Mouse (Mus musculus) kidney, postnatal 10 days (tissue): ENCODE measurements around the gene Xrcc5.

Experiments
- DNase-seq: peaks from one replicate; pipeline ENCODE4 v3.0.0; 2021; ENCODE audit warnings: mixed read lengths

Gene Xrcc5

DNA sequence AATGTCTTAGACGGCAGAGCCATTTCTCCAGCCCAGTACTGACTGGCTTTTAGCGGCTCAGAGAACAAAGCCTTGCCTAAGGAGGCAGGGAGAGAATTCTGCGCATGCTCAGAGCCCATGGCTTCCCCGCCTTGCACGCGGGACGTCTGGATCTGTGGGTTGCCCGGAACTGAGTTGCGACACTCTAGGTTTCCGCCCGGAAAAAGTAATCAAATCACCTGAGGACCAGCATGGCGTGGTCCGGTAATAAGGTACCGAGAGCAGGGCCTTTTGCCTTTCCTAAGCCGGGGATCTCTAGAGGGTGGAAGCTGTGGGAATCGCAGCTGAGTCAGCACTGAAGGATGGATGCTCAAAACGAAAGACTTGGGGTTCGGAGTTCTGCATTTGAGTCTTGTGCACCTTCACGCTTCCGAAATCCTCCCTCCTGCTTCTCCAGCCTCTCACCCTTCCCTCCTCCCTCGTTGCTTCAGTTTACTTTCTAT lies at the start of gene Xrcc5:
Xrcc5 (plus strand) TSS at position 105 of the 482 bp plus-strand sequence.
- DNase-seq: peak; percentile 95

DNA sequence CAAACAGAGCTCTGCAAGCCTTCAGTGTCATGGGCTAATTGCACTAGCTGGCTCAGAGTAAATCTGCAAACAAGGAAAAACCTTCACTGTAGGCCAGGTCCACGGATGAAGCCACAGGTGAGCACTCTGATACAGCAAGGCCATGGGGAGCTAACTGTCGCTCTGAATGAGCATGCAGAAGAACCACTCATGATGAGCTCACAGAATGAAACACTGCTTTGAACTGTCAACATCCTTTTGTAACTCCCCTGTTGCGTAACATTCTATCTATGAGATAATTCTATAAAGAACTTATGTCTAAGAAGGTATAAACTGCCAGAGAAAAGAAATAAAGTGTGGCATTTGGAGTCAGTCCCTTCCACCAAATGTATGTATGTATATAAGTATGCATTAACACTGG lies 44.1 kb upstream of the Xrcc5 start:
- DNase-seq: no peak

DNA sequence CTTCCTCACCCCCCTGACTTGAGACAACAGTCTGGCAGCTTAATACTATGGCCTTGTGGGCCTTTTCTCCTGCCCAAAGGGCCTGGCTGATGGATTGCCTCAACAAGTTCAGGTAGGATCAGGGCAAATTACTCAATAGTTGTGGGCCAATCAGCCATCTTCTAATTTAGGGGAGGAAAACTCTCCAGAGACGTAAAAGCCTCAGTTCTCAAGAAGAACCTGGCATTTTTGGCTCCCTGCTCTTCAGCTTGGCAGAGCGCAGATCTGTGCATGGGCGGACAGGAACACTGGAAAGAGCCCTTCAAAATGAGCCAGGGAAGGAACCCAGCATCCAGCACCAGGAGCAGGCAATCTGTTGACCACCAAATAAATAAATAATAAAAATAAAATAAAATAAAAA lies 29.1 kb upstream of the Xrcc5 start:
- no peak for DNase-seq

DNA sequence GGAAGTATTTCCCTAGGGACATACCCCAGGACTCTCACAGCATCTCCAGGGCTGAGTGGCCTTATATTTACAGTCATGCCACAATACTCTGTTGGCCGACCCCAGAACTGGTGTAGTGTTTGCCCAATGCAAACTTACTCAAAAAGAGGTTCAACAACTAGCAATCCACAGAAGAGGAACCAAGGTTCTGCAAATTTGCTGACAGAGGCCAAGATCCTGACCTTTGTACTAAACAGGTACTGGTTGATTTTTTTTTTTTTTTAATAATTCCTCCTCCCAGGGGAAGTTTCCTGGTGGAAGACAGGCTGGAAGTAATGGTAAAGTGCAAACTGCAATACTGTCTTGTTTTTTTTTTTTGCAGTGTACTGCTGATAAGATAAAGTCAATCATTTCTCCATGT lies 24.6 kb upstream of the Xrcc5 start:
- no peak for DNase-seq

DNA sequence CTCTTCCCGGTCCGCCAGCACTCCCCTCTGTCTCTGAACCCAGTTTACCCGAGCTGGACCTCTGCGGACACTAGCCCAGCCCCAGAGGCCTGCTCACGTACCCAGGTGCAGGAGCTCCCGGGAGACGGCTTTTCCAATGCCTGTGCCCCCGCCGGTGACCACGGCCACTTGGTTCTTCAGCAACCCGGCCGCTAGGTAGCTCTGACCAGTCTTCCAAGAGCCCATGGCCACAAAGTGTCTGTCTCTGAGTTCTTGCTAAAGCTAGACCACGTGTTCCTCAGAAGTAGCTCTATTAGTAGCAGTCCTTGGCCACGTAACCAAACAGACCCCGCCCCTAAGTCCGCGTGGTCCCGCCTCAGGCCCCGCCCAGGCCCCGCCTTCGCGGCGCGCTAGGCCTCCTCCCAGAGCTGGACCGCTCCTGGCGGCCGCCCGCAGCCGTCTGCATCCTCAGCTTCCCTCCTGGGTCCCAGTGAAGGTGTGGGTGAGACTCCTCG lies 23.2 kb upstream of the Xrcc5 start, which contains the start of the genes Pecr and Tmem169:
Pecr (minus strand) TSS at position 323 of the 494 bp plus-strand sequence.
Tmem169 (plus strand) TSS at position 378 of the 494 bp plus-strand sequence.
- peak; percentile 96 for DNase-seq

DNA sequence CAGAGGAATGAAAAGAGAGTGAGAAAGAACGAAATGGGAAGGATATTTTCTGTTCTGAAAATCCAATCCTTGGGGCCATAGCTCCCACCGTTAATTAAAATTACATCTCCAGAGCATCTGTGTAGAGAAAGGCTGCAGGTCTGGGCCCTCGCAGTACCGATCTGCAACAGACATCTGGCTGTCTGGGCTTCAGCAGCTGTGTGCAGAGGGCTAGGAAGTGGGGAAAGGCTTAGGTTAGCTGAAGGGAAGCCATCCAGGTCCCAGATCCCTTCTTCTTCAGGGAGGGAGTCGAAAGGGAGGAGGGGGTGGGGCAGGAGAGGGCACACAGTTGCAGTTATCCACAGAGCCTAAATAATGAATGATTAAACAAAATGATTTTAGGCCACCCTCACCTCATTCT lies 22.7 kb upstream of the Xrcc5 start:
- no peak for DNase-seq

DNA sequence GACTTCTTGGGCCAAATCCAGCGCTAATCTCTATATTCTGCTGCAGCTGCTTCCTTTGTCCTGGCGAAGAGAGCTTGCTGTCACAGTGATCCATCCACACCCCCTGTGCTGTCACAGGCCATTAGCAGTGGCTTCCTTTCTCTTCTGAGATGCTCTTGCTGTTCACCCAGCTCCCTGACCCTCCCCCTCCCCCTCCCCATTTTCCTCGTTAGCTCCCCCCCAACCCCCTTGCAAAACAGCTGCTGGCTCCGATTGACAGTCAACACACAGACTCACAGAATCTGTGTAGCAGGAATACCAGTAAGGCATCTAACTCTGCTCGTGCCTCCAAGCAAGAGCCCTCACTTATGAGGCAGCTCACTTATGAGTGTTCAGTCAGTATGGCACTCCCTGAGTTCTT lies 20.3 kb upstream of the Xrcc5 start:
- DNase-seq: no peak

DNA sequence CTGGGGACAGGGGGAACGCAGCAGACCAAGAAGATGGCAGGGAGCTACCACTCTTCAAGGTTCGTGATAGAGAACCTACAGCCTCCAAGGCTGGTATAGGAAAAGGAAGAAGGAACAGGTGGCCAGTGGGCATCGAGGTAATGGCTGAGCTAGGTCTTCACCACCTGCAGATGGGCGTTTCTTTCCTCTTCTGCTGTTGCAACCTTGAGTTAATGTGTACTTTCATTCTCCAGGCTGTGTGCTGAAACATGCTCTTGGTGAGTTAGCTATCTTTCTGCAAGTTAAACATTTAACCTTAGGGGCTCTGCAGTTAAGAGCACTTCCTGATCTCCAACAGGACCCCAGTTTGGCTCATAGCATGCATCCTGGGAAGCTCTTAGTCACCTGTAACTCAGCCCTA lies 19.3 kb upstream of the Xrcc5 start:
- peak; percentile 31 for DNase-seq

DNA sequence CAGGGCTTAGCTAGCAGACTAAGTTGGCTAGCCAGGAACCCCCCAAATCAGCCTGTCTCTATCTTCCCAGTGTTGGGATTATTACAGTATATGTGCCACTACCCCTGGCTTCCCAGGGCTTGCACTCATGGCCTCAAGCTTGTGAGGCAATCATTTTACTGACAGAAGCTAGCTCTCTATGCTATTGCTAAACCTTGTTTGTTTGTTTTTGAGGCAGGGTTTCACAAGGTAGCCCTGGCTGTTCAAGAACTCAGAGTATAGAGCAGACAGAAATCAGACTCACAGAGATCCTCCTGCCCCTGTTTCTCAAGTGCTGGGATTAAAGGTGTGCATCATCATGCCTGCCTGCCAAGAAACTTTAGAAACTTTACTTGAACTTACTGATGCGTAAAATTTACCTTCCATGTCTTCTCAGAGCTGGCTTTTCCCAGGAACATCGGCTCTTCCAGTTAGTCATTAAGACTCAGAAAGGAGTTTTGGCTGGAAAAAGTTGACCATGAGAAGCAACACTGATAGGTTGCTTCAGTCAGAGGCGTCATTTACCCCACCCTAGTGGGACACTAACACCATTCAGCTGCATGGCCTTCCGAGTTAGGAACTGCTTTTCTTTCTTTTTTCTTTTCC lies 18.6 kb upstream of the Xrcc5 start:
- no peak for DNase-seq

DNA sequence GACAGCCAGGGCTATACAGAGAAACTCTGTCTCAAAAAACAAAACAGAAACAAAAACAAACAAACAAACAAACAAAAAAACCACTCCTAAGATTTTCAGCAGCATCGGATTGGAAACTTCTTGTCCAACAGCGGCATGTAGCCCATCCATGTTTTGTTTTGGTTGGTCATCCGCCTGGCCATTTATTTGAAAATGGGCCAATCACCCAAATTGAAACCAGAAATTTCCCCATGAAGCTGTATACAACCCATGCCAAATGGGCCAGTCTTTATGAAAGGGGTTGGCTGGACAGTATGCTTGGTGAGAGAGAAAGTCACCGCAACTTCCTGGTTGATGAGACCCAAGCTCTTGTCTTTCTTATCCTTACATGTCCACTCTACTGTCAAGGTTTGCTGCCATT lies 16.3 kb upstream of the Xrcc5 start:
- no peak for DNase-seq

DNA sequence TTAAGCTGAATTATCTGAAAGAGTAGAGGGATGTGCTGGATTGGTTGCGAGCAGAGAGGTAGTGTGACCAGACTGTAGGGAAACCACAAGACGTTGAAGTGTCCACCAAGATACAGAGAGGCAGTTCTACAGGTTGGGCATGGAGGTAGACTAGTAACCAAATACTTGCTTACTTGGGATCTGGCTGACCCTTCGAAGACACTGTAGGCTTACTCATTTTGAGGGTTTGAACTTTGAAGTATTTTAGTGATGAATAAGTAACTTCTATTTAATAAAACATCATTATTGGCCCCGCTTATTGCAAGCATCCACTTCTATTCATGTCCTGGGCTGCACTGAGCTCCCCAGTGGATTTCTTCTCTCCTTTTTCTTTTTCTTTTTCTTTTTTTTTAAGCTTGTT lies 15.8 kb upstream of the Xrcc5 start:
- no peak for DNase-seq

DNA sequence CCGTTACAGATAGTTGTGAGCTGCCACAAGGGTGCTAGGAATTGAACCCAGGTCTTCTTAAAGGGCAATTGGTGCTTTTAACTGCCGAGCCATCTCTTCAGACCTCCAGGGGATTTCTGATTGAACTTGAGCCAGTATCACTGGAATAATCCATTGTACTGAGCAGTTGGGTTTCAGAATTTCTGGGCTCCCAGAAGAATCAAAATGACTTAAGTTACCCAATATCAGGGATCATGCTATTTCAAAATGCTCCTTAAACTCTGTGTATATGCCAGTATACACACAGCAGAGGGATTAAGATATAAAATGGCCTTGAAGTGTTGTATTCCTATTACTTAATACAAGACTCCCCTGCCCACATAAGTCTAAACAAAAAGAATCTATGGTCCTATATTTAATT lies 15.3 kb upstream of the Xrcc5 start:
- DNase-seq: no peak

DNA sequence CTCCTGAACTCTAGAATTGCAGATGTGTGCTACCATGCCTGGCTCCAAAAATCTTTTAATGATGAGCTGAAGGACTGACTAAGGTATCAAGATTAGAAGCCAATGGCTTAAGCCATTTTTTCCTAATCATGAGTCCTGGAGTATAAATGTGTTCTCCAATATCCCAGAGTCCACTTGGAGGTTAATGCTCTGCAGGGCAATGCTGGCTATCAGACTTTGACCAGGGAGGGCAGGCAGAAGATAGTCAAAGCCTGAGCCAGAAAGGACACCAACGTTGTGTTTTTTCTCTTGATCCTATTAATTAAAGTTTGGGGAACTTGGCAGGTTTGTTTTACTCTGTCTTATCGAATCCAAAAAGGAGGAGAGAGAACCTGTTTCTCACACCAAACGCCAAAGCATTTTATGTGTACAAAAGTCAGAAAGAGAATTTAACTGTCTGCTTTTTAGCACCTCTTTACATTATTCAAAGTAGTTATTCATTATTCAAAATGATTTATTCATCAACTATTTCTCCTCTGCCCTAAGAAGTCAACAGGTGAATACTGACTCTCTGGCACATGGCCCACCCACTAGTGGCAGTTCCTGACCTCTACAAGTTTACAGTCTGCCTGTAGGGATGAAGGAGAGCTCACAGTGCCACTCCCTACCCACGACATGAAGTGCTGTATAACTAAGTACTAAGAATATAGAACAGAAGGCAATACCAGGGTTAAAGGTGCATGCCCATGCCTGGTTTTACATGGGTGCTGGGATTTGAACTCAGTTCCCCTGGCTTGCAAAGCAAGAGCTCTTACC lies 13.2 kb upstream of the Xrcc5 start:
- DNase-seq: peak; percentile 72

DNA sequence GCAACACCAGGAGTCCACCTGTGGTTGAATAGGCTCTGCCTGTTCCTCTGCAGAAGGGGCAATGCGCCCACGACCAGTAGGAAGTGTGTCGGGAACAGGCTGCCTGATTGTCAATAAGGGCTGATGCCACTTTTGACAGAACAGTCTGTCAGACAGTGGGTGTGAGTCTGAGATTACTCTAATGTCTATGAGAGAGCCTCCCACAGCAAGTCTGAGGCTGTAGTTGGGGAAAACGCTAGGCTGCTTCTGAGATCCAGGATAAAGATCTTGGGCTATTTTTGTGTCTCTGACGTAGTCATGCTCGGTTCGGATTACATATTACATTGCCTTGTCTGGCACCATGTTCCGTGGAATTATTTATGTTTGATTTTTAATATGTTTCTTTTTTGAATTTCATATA lies 11.5 kb upstream of the Xrcc5 start:
- no peak for DNase-seq

DNA sequence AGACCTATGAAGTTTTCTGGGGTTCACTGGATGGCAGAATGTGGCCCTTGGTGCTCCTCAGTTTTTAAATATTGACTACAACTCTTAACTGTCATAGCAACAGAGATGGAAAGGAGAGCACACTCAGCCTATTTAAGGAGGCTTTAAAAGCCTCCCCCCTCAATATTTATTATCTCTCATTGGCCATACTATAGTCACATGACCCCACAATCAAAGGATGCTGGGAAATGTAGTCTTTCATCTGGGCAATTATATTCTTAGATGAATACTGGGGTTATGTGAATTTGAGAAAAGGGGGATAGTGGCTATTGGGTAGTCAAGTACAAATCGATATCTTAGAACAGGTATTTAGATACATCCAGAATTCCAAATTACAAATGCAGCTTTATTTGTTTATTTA lies 5.4 kb upstream of the Xrcc5 start:
- DNase-seq: no peak

DNA sequence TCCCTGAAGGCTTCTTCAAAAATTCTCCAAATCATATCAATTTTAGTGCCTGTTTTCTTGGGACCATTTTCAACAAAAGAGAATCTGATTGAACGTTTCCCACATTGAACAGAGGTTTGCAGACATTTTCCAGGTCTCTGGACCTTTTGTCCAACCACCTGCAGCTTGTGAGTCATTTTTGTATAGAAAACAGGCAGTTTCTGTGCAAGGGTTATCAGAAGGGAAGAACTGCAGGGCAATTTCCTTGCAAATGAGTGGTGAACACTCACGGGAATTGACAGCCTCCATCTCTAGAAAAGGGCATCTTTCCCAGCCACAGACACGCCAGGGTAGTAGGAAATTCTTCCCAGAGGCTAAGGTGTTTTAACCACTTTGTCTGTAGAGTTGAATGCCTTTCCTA lies 980 bp upstream of the Xrcc5 start:
- no peak for DNase-seq

DNA sequence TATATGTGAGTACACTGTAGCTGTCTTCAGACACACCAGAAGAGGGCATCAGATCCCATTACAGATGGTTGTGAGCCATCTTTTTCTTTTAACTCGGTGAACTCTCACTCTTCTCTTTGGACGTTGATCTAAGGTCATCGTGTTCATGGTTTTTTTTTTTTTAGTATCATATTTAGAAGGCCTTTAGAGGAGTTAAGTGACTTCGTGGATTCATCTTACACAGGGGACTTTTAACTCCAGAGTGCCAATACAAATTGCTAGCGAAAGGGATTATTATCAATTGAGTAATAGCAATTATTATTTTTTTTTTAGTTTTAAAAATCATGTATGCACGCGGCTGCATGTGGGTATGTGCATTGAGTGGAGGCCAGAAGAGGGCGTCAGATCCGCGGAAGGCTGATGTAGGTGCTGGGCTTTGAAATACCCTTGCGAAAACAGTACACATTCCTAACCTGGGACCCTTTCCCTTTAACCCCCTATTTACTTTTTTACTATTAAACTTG lies 491 bp upstream of the Xrcc5 start:
- DNase-seq: peak; percentile 67

DNA sequence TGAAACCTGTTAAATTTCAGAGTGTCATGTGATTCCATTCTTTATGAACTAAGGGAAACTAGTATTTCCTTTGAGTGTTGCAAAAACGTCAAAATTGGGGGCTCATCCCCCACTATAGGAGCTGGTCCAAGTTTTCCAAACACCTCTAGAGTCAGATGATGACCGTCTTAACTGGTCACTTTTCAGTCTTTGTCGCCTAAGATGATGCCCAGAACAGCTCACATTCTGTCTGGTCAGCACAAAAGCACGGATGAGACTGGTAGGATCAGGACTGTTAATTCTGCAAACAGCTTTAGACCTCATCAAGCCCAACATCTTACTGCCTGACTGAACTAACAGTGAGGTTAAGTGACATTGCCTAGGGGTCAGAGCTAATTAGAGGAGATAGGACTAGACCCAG lies 1.7 kb downstream of the Xrcc5 start:
- DNase-seq: no peak

DNA sequence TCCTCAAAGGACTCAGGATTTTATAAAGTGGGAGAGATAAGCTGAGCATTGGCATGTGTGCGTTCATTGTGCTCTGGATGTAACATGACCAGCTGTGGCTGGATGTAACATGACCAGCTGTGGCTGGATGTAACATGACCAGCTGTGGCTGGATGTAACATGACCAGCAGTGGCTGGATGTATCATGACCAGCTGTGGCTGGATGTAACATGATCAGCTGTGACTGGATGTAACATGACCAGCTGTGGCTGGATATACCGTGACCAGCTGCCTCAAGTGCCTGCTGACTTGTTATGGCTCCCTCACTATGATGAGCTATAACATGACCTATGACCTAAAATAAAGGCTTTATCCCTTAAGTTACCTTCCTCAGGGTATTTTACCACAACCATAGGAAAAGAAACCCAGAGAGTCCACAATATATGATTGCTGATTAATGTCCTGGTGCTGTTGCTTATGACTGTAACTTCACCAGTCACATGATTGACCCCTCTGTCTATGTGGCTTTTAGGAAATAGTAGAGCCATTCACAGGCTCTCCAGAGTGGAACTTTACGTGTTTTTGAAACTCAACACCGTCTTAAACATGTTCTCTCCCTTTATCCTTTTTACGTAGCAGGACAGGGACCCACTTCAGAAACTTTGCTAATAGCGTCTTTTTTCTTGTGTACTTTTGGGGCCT lies 2.7 kb downstream of the Xrcc5 start:
- no peak for DNase-seq

DNA sequence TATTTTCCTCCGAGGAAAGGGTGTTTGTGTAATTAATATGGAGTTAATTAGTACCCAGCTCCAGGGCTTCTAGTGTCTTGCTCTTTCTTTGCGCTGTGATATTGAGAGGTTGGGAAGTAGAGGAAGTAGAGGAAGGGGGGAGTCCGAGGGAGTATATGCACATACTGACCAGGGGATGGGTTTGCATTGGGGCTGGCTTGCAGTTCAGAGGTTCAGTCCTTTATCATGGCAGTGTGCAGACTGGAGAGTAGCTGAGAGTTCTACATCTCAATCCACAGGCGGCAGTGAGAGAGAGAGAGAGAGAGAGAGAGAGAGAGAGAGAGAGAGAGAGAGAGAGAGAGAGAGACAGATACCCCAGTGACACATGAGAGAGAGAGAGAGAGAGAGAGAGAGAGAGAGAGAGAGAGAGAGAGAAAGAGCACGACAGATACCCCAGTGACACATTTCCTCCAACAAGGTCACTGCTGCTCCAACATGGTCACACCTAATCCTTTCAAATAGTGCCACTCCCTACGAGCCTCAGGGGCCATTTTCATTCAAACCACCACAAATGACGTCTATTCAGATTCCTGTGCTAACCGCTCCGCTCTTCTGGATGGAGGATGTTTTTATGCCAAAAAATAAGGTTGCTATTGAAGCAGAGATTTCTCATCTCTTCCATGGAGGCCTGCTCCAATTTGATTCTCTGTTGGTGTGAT lies 5.6 kb downstream of the Xrcc5 start:
- DNase-seq: no peak

DNA sequence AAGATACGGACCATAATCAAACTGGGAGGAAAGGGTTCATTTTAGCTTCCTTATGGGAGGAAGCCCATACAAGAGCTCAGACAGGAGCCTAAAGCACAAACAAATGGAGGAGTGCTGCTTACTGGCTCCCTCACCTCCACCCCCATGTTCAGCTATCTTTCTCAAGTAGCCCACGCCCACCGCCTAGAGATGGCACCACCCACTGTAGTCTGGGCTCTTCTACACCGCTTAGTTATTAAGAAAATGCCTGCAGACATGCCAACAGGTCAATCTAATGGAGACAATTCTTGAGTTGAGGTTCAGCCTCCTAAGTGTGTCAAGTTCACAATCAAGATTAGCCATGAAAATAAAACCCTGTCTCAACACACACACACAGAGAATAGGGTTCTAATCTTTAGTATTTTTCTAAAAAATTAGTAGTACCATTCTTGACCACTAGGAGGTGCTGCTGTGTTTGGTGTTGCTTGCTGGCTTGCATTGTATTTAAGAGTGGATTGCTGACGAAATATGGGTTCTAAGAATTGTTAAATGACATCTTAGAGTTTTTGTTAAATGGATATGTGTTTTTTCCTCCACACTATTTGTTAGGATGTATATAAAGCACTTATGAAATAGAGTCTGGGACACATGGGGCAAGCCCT lies 6.3 kb downstream of the Xrcc5 start:
- DNase-seq: no peak

DNA sequence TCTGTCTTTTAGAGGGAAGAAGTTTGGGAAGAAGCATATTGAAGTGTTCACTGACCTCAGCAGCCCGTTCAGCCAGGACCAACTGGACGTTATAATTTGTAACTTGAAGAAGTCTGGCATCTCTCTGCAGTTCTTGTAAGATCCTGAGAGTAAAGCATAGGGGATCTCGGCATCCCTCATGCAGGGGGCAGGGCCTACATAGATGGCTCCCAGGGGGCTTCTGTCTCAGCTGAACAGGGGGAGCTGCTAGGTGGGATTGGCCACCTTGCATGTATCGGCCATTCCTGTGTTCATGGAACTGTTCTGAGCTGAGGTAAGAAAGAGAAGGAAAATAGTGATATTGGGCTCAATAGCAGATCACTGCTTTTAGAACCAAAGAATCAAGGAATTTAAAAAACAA lies 8.2 kb downstream of the Xrcc5 start:
- DNase-seq: no peak
